Mouse (Mus musculus): Measurements from ENCODE around the gene Ttc9b. TPM values are rescaled to one million over a fixed set of nuclear protein-coding genes. Genes with fewer than 3 reads are reported as not detected.

Gene Ttc9b
- polyA plus RNA-seq (2012; ENCODE audit: insufficient read depth, insufficient read length, missing spikeins), result not detected in 2 replicates

GRCm38 (mm10) chr7:27653681-27654437 is at the start of gene Ttc9b:
TSS of gene Ttc9b (plus strand) at chr7:27653915.
- H3K4me3 ChIP-seq (ENCODE audit: insufficient read depth, low read depth, low read length), result no peak within 1 kb of the TSS

GRCm38 (mm10) chr7:27604661-27605348 is 48.9 kb upstream of the Ttc9b start:
- Histone ChIP-seq H3K4me1 (ENCODE audit: control insufficient read depth, insufficient read depth, insufficient read length, low read length) (peaks cover 26% of the 10 kb centered on the region), H3K4me3 (ENCODE audit: insufficient read depth, low read depth, low read length) (no peak overlapping the region), H3K27ac (replicated peaks; ENCODE audit: low read depth, low read length) (peak overlapping the region; percentile 66)

More at GRCm38 (mm10) chr7:27653681-27654437, at the start of gene Ttc9b:
- Histone ChIP-seq H3K27ac (replicated peaks; ENCODE audit: low read depth, low read length) (no peak within 1 kb of the TSS), H3K4me1 (ENCODE audit: control insufficient read depth, insufficient read depth, insufficient read length, low read length) (no peaks in the 10 kb centered on the region)

GRCm38 (mm10) chr7:27605499-27606285 is 48.0 kb upstream of the Ttc9b start:
- Histone ChIP-seq H3K4me1 (ENCODE audit: control insufficient read depth, insufficient read depth, insufficient read length, low read length) (peaks cover 19% of the 10 kb centered on the region), H3K4me3 (ENCODE audit: insufficient read depth, low read depth, low read length) (peak overlapping the region; percentile 57), H3K27ac (replicated peaks; ENCODE audit: low read depth, low read length) (peak overlapping the region; percentile 94)

- peak overlapping the region; percentile 57 for H3K4me3 ChIP-seq (ENCODE audit: insufficient read depth, low read depth, low read length)
- peak overlapping the region; percentile 94 for H3K27ac ChIP-seq (replicated peaks; ENCODE audit: low read depth, low read length)
- peaks cover 19% of the 10 kb centered on the region for H3K4me1 ChIP-seq (ENCODE audit: control insufficient read depth, insufficient read depth, insufficient read length, low read length)
Observed at GRCm38 (mm10) chr7:27606481-27607254, 47.0 kb upstream of the Ttc9b start.

- H3K4me1 ChIP-seq (ENCODE audit: control insufficient read depth, insufficient read depth, insufficient read length, low read length), result peaks cover 19% of the 10 kb centered on the region
- peak overlapping the region; percentile 94 for H3K27ac ChIP-seq (replicated peaks; ENCODE audit: low read depth, low read length)
- H3K4me3 ChIP-seq (ENCODE audit: insufficient read depth, low read depth, low read length), result peak overlapping the region; percentile 57
Observed at GRCm38 (mm10) chr7:27607580-27607979, 46.1 kb upstream of the Ttc9b start.

GRCm38 (mm10) chr7:27608130-27608529 is 45.6 kb upstream of the Ttc9b start:
- Histone ChIP-seq H3K4me1 (ENCODE audit: control insufficient read depth, insufficient read depth, insufficient read length, low read length) (peaks cover 16% of the 10 kb centered on the region), H3K4me3 (ENCODE audit: insufficient read depth, low read depth, low read length) (peak overlapping the region; percentile 36), H3K27ac (replicated peaks; ENCODE audit: low read depth, low read length) (peak overlapping the region; percentile 81)

- H3K27ac ChIP-seq (replicated peaks; ENCODE audit: low read depth, low read length), result peak overlapping the region; percentile 81
- H3K4me1 ChIP-seq (ENCODE audit: control insufficient read depth, insufficient read depth, insufficient read length, low read length), result peaks cover 13% of the 10 kb centered on the region
- H3K4me3 ChIP-seq (ENCODE audit: insufficient read depth, low read depth, low read length), result 0 out of 2 replicates have a peak overlapping the region, but pooled peaks have one; percentile 1
Observed at GRCm38 (mm10) chr7:27609285-27609684, 44.4 kb upstream of the Ttc9b start.

GRCm38 (mm10) chr7:27609688-27610087 is 44.0 kb upstream of the Ttc9b start:
- Histone ChIP-seq H3K27ac (replicated peaks; ENCODE audit: low read depth, low read length) (peak overlapping the region; percentile 81), H3K4me1 (ENCODE audit: control insufficient read depth, insufficient read depth, insufficient read length, low read length) (peaks cover 15% of the 10 kb centered on the region), H3K4me3 (ENCODE audit: insufficient read depth, low read depth, low read length) (0 out of 2 replicates have a peak overlapping the region, but pooled peaks have one; percentile 1)

GRCm38 (mm10) chr7:27610370-27610769 is 43.3 kb upstream of the Ttc9b start:
- Histone ChIP-seq H3K4me3 (ENCODE audit: insufficient read depth, low read depth, low read length) (no peak overlapping the region), H3K27ac (replicated peaks; ENCODE audit: low read depth, low read length) (peak overlapping the region; percentile 81), H3K4me1 (ENCODE audit: control insufficient read depth, insufficient read depth, insufficient read length, low read length) (peaks cover 13% of the 10 kb centered on the region)

GRCm38 (mm10) chr7:27610871-27611270 is 42.8 kb upstream of the Ttc9b start:
- peak overlapping the region; percentile 81 for H3K27ac ChIP-seq (replicated peaks; ENCODE audit: low read depth, low read length)
- peaks cover 12% of the 10 kb centered on the region for H3K4me1 ChIP-seq (ENCODE audit: control insufficient read depth, insufficient read depth, insufficient read length, low read length)
- H3K4me3 ChIP-seq (ENCODE audit: insufficient read depth, low read depth, low read length), result peak overlapping the region; percentile 19; the same call in 1 of the 2 replicates

- peaks cover 12% of the 10 kb centered on the region for H3K4me1 ChIP-seq (ENCODE audit: control insufficient read depth, insufficient read depth, insufficient read length, low read length)
- H3K4me3 ChIP-seq (ENCODE audit: insufficient read depth, low read depth, low read length), result no peak overlapping the region
- no peak overlapping the region for H3K27ac ChIP-seq (replicated peaks; ENCODE audit: low read depth, low read length)
Observed at GRCm38 (mm10) chr7:27612940-27613339, 40.8 kb upstream of the Ttc9b start.

- Histone ChIP-seq H3K4me1 (ENCODE audit: control insufficient read depth, insufficient read depth, insufficient read length, low read length) (peaks cover 9% of the 10 kb centered on the region), H3K27ac (replicated peaks; ENCODE audit: low read depth, low read length) (no peak overlapping the region), H3K4me3 (ENCODE audit: insufficient read depth, low read depth, low read length) (no peak overlapping the region)
Observed at GRCm38 (mm10) chr7:27613751-27614499, 39.8 kb upstream of the Ttc9b start.

GRCm38 (mm10) chr7:27621028-27621427 is 32.7 kb upstream of the Ttc9b start:
- Histone ChIP-seq H3K4me3 (ENCODE audit: insufficient read depth, low read depth, low read length) (no peak overlapping the region), H3K27ac (replicated peaks; ENCODE audit: low read depth, low read length) (peak overlapping the region; percentile 63)

GRCm38 (mm10) chr7:27622234-27622633 is 31.5 kb upstream of the Ttc9b start:
- Histone ChIP-seq H3K4me3 (ENCODE audit: insufficient read depth, low read depth, low read length) (no peak overlapping the region), H3K27ac (replicated peaks; ENCODE audit: low read depth, low read length) (peak overlapping the region; percentile 12; the same call in 1 of the 2 replicates), H3K4me1 (ENCODE audit: control insufficient read depth, insufficient read depth, insufficient read length, low read length) (peaks cover 5% of the 10 kb centered on the region; the same call in 1 of the 2 replicates)

More at GRCm38 (mm10) chr7:27621028-27621427, 32.7 kb upstream of the Ttc9b start:
- peaks cover 5% of the 10 kb centered on the region; the same call in 1 of the 2 replicates for H3K4me1 ChIP-seq (ENCODE audit: control insufficient read depth, insufficient read depth, insufficient read length, low read length)
